Mouse (Mus musculus) stomach, postnatal 0 days (tissue): ENCODE measurements around the gene Dnpep. TPM values are rescaled to one million over a fixed set of nuclear protein-coding genes. Genes with fewer than 3 reads are reported as not detected.

Experiments used
- ATAC-seq: fragments of 200-750 bp; cut with Nextera tagmentation; 2 replicates; pipeline ENCODE4 v1.8.0; 2017; ENCODE audit not compliant: low FRiP score, low TSS enrichment
- DNase-seq: peaks from one replicate; pipeline ENCODE4 v3.0.0-alpha.2; 2016; ENCODE audit warnings: low spot score
- H3K27ac ChIP-seq: fragments of 300-500 bp; sonication (generic); replicated peaks from 2 replicates; pipeline ENCODE4 v1.5.1; 2014; ENCODE audit warnings: mild to moderate bottlenecking, control low read depth
- H3K27me3 ChIP-seq: fragments of 300-500 bp; sonication (generic); 2 replicates; pipeline ENCODE4 v1.6.1; 2014; ENCODE audit warnings: low read length; ENCODE audit not compliant: control insufficient read depth, insufficient read depth
- H3K36me3 ChIP-seq: fragments of 300-500 bp; sonication (generic); 2 replicates; pipeline ENCODE4 v1.6.1; 2014; ENCODE audit warnings: low read length, mixed read lengths; ENCODE audit not compliant: control insufficient read depth, insufficient read depth
- H3K4me1 ChIP-seq: fragments of 300-500 bp; sonication (generic); replicated peaks from 2 replicates; pipeline ENCODE4 v1.6.1; 2014; ENCODE audit warnings: antibody characterized with exemption; ENCODE audit not compliant: control insufficient read depth, insufficient read depth
- H3K4me2 ChIP-seq: fragments of 300-500 bp; sonication (generic); replicated peaks from 2 replicates; pipeline ENCODE4 v1.6.1; 2014; ENCODE audit warnings: low read depth, mild to moderate bottlenecking, control low read depth, moderate library complexity
- H3K4me3 ChIP-seq: fragments of 300-500 bp; sonication (generic); 2 replicates; pipeline ENCODE4 v1.5.1; 2014; ENCODE audit warnings: low read depth, low read length, control low read depth
- H3K9ac ChIP-seq: fragments of 300-500 bp; sonication (generic); 2 replicates; pipeline ENCODE4 v1.6.1; 2014; ENCODE audit warnings: mild to moderate bottlenecking, low read length, control low read depth, mixed read lengths
- H3K9me3 ChIP-seq: fragments of 300-500 bp; sonication (generic); 2 replicates; pipeline ENCODE4 v1.6.1; 2016; ENCODE audit warnings: low read length; ENCODE audit not compliant: control insufficient read depth
- CTCF ChIP-seq: IDR thresholded peaks from 2 replicates; pipeline ENCODE4 v1.5.1; 2016; ENCODE audit warnings: antibody characterized with exemption, low read depth, mild to moderate bottlenecking, moderate library complexity
- EP300 ChIP-seq: optimal IDR thresholded peaks from 2 replicates; pipeline ENCODE3; 2016; ENCODE audit warnings: antibody characterized with exemption
- WGBS: fragments of 180-500 bp; shearing (Covaris S2); extraction: QIAGEN DNeasy Blood & Tissue Kit; methylation state at CpG from one replicate; pipeline ENCODE4 v1.1.7; 2014; 5-methylcytosine and 5-hydroxymethylcytosine counted together
- polyA plus RNA-seq: library from polyadenylated mRNA; unstranded; fragments of >200 nt; fragmentation: Nextera tagmentation; extraction: Ambion mirVana; gene quantifications from 2 replicates; pipeline ENCODE4 v1.2.1, GENCODE M21; 2015

Dnpep gene
- polyA plus RNA-seq, 1 experiment from 2014 or later, result 104 TPM

DNA sequence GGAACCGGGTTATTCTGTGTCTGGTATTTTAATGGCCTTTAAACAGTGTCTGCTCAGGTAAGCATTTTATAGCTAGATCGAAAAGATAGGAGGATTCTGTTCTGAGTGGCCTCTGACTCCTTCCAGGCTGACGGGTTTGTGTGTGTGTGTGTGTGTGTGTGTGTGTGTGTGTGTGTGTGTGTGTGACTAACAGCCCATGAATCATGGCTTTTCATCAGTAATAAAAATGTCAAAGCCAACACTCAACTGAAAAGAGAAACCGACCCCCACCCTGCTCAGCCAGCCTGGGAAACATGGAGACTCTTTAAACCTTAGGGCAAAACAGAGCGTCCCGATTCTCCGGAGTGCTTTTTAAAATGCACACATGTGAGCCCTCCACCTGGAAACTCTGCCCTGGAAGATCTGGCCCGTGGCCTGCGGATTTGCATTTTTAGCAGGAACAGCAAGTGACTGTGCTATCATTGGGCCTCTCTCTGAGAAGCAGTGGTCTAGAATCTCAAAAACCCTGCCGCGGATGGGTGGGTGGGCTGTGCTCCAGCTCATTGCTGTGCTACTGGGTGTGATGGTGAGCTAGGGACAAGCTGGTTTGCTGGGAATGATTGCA lies 20.4 kb upstream of the Dnpep start:
- TF ChIP-seq CTCF (no peak), EP300 (no peak)
- peak; percentile 70 for ATAC-seq
- WGBS, result 9% methylated on average over 11 of the region's 11 CpGs
- Histone ChIP-seq H3K9ac (no peak overlapping the region), H3K4me3 (no peak overlapping the region), H3K27me3 (no peaks in the 10 kb centered on the region), H3K27ac (peak overlapping the region; percentile 35; the same call in 1 of the 2 replicates), H3K4me2 (peak overlapping the region; percentile 14; the same call in 1 of the 2 replicates), H3K9me3 (no peaks in the 10 kb centered on the region), H3K4me1 (peaks cover 7% of the 10 kb centered on the region), H3K36me3 (no peaks in the 10 kb centered on the region)
- DNase-seq, result peak; percentile 60

- no peaks in the 10 kb centered on the region for H3K36me3 ChIP-seq
- no peak for DNase-seq
- ATAC-seq, result no peak
- H3K27me3 ChIP-seq, result no peaks in the 10 kb centered on the region
- no peak overlapping the region for H3K4me3 ChIP-seq
- H3K27ac ChIP-seq, result no peak overlapping the region
- H3K4me1 ChIP-seq, result peaks cover 7% of the 10 kb centered on the region
- no peaks in the 10 kb centered on the region for H3K9me3 ChIP-seq
- 51% methylated on average over 9 of the region's 9 CpGs for WGBS
- H3K9ac ChIP-seq, result no peak overlapping the region
- H3K4me2 ChIP-seq, result no peak overlapping the region
- TF ChIP-seq CTCF, result no peak
- no peak for TF ChIP-seq EP300
Measured at GRCm38 (mm10) chr1:75337097-75337496, 19.3 kb upstream of the Dnpep start.

GRCm38 (mm10) chr1:75336461-75336860 lies 18.7 kb upstream of the Dnpep start:
- Histone ChIP-seq H3K4me3 (no peak overlapping the region), H3K9me3 (no peaks in the 10 kb centered on the region), H3K27me3 (no peaks in the 10 kb centered on the region), H3K36me3 (no peaks in the 10 kb centered on the region), H3K9ac (no peak overlapping the region), H3K4me1 (peaks cover 7% of the 10 kb centered on the region), H3K4me2 (no peak overlapping the region), H3K27ac (no peak overlapping the region)
- WGBS, result 59% methylated on average over 3 of the region's 3 CpGs
- ATAC-seq (no peak), DNase-seq (no peak)
- TF ChIP-seq CTCF, result no peak; the same call in 1 of the 2 replicates
- no peak for TF ChIP-seq EP300

- H3K9me3 ChIP-seq, result no peaks in the 10 kb centered on the region
- H3K4me2 ChIP-seq, result no peak overlapping the region
- no peak overlapping the region for H3K4me3 ChIP-seq
- ATAC-seq (no peak), DNase-seq (no peak)
- no peaks in the 10 kb centered on the region for H3K27me3 ChIP-seq
- no peaks in the 10 kb centered on the region for H3K4me1 ChIP-seq
- H3K36me3 ChIP-seq, result no peaks in the 10 kb centered on the region
- no peak overlapping the region for H3K9ac ChIP-seq
- WGBS, result 60% methylated on average over 1 of the region's 1 CpGs
- H3K27ac ChIP-seq, result no peak overlapping the region
- TF ChIP-seq CTCF (no peak), EP300 (no peak)
Measured at GRCm38 (mm10) chr1:75331271-75331670, 13.5 kb upstream of the Dnpep start.

- ATAC-seq (no peak), DNase-seq (no peak)
- H3K9ac ChIP-seq, result no peak overlapping the region
- H3K27ac ChIP-seq, result no peak overlapping the region
- no peaks in the 10 kb centered on the region for H3K27me3 ChIP-seq
- TF ChIP-seq CTCF (no peak; the same call in 1 of the 2 replicates), EP300 (no peak)
- H3K9me3 ChIP-seq, result no peaks in the 10 kb centered on the region
- H3K4me1 ChIP-seq, result no peaks in the 10 kb centered on the region
- H3K36me3 ChIP-seq, result no peaks in the 10 kb centered on the region
- H3K4me3 ChIP-seq, result no peak overlapping the region
- no peak overlapping the region for H3K4me2 ChIP-seq
Measured at GRCm38 (mm10) chr1:75327461-75327860, 9.7 kb upstream of the Dnpep start.

DNA sequence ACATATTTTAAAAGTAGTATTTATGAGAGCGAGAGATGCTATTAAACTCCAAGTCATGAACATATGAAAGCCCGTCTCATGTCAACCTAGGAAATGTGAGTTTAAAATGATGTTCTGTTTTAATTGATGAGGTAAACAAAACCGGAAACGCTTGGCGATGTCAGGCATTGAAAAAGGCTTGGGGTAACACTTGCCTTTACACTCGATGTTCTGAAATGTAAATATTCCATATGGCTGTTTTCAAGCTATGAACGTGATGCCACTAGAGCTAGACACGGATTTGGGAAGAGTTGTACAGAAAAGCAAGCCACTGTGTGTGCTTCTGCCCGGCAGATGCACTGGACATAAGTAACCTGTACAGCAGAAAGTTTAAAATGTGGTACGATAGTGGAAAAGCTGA lies 1.4 kb upstream of the Dnpep start:
- Histone ChIP-seq H3K4me2 (no peak overlapping the region), H3K27me3 (no peaks in the 10 kb centered on the region), H3K4me1 (no peaks in the 10 kb centered on the region), H3K27ac (no peak overlapping the region), H3K9ac (no peak overlapping the region), H3K36me3 (no peaks in the 10 kb centered on the region), H3K4me3 (no peak overlapping the region), H3K9me3 (no peaks in the 10 kb centered on the region)
- WGBS, result 69% methylated on average over 10 of the region's 10 CpGs
- ATAC-seq (no peak), DNase-seq (no peak)
- no peak for TF ChIP-seq CTCF
